10 mouse cellular contexts compared by ENCODE assay signal in the genomic region with DNA sequence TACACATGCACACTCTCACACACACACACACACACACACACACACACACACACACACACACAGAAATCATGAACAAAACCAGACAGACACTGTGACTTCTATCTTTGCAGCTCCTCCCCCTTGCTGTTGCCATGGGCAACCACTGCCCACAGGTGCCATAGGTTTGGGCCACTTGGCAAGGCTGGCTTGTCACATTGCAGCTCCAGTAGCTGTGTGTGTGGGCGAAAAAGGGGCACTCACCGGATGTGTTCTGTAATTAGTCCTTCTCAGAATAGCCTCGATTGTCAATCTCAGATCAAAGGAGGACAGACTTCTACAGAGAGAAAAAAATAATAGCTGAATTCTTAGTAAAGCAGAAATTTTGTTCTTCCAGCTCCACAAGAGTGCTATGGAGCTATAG.
A peak's percentile ranks its signal among the peaks of the same experiment; 100 is the strongest.
DNase-seq lines count a peak whose midpoint lies in the region; ATAC-seq and TF ChIP-seq lines count a peak whose summit lies in the region.
"Had no signal": no experiment of that assay in that cellular context is flagged by ENCODE, and none has a peak within 500 bp of the region (broad histone marks: within the 10 kb centered on the region; RNA-seq: fewer than 3 reads in every experiment).

No protein-coding gene starts in this region.

- WGBS in forebrain, postnatal 0 days = 35% methylated on average over 3 of the region's 3 CpGs
- WGBS in heart, adult 2 months = 74% methylated on average over 3 of the region's 3 CpGs

- no peak for TF ChIP-seq POLR2A in heart, adult 2 months (IDR thresholded peaks at IDR 0.05; ENCODE audit: insufficient read depth, low read depth, low read length)

- no peak for TF ChIP-seq EP300 in heart, adult 2 months (IDR thresholded peaks at IDR 0.05; ENCODE audit: insufficient read depth, low read depth, low read length)

- H3K4me3 ChIP-seq in forebrain, postnatal 0 days (ENCODE audit: low read depth, low read length) = no peak overlapping the region
- no peak overlapping the region for H3K4me3 ChIP-seq in heart, adult 2 months
- H3K4me3 ChIP-seq: lung, embryonic 15.5 days had no signal

- peak; percentile 17 for DNase-seq in ovary, postnatal 36 days (ENCODE audit: low spot score)
- DNase-seq in ovary, postnatal 14 days (ENCODE audit: low spot score) = no peak
- peak; percentile 31 for DNase-seq in forebrain, postnatal 0 days
- peak; percentile 43 to 78 for DNase-seq in left cerebral cortex, postnatal 14 days (ENCODE audit: low spot score in 2 of 2)
- peak; percentile 26 for DNase-seq in right cerebral cortex, postnatal 4 days
- DNase-seq in heart, adult 2 months = no peak
- no peak for DNase-seq in gastrocnemius, postnatal 4 days (ENCODE audit: low spot score in 2 of 2)

- H3K27ac ChIP-seq in forebrain, postnatal 0 days (ENCODE audit: low read depth, low read length) = no peak overlapping the region
- no peak overlapping the region for H3K27ac ChIP-seq in heart, adult 2 months
- H3K27ac ChIP-seq: kidney, postnatal 0 days; lung, embryonic 15.5 days had no signal

- intact Hi-C loops in left cerebral cortex, postnatal 14 days (cut with DNase I) = no loop called here
- intact Hi-C loops in heart, adult 2 months (cut with DNase I) = no loop called here

- no peaks in the 10 kb centered on the region for H3K79me2 ChIP-seq in heart, adult 2 months (replicated peaks; ENCODE audit: control insufficient read depth, insufficient read depth, low read length)

- no peaks in the 10 kb centered on the region for H3K27me3 ChIP-seq in forebrain, postnatal 0 days (ENCODE audit: insufficient read depth, low read length)
- no peaks in the 10 kb centered on the region for H3K27me3 ChIP-seq in heart, adult 2 months (ENCODE audit: control insufficient read depth, insufficient read depth, low read length)
- H3K27me3 ChIP-seq: lung, embryonic 15.5 days had no signal

- no peak overlapping the region for H3K4me2 ChIP-seq in forebrain, postnatal 0 days (ENCODE audit: low read depth)
- H3K4me2 ChIP-seq: lung, embryonic 15.5 days had no signal

- no peak overlapping the region for H3K9ac ChIP-seq in forebrain, postnatal 0 days
- H3K9ac ChIP-seq in heart, adult 2 months (ENCODE audit: low read depth, low read length) = no peak overlapping the region
- H3K9ac ChIP-seq: lung, embryonic 15.5 days had no signal

- TF ChIP-seq CTCF in forebrain, postnatal 0 days (IDR thresholded peaks at IDR 0.05; ENCODE audit: low read depth) = no peak
- TF ChIP-seq CTCF in heart, adult 2 months (IDR thresholded peaks at IDR 0.05) = no peak

- peak; percentile 67 for ATAC-seq in forebrain, postnatal 0 days
- no peak for ATAC-seq in erythroblast, adult 5-6 weeks (replicated peaks; ENCODE audit: low FRiP score, poor library complexity, severe bottlenecking)

- no peaks in the 10 kb centered on the region for H3K36me3 ChIP-seq in forebrain, postnatal 0 days (ENCODE audit: insufficient read depth)
- H3K36me3 ChIP-seq in heart, adult 2 months (ENCODE audit: control insufficient read depth, insufficient read depth, low read length) = no peaks in the 10 kb centered on the region
- H3K36me3 ChIP-seq: lung, embryonic 15.5 days had no signal

- no peaks in the 10 kb centered on the region for H3K9me3 ChIP-seq in forebrain, postnatal 0 days (ENCODE audit: low read length)
- H3K9me3 ChIP-seq: lung, embryonic 15.5 days had no signal

- 0 out of 2 replicates have a peak, but pooled peaks cover 4% of the 10 kb centered on the region for H3K4me1 ChIP-seq in forebrain, postnatal 0 days (ENCODE audit: insufficient read depth)
- H3K4me1 ChIP-seq in heart, adult 2 months (ENCODE audit: control insufficient read depth, insufficient read depth, low read length) = no peaks in the 10 kb centered on the region
- H3K4me1 ChIP-seq: lung, embryonic 15.5 days had no signal

Comparison
In these comparisons a context has a peak if more than half of its experiments do, and no peak if none do; other contexts are left out.
1. DNase-seq: peak in ovary, postnatal 36 days (single experiment), forebrain, postnatal 0 days (single experiment), left cerebral cortex, postnatal 14 days (2 of 2) and right cerebral cortex, postnatal 4 days (single experiment); none in ovary, postnatal 14 days (single experiment), heart, adult 2 months (0 of 2) and gastrocnemius, postnatal 4 days (0 of 2).